Mouse (Mus musculus): ENCODE results near the gene Cfl1. TPM values are rescaled to one million over a fixed set of nuclear protein-coding genes. Genes with fewer than 3 reads are reported as not detected.

Cfl1 gene
- total and polyA plus RNA-seq, 3 experiments = 818 to 1,768 (median 999) TPM

DNA sequence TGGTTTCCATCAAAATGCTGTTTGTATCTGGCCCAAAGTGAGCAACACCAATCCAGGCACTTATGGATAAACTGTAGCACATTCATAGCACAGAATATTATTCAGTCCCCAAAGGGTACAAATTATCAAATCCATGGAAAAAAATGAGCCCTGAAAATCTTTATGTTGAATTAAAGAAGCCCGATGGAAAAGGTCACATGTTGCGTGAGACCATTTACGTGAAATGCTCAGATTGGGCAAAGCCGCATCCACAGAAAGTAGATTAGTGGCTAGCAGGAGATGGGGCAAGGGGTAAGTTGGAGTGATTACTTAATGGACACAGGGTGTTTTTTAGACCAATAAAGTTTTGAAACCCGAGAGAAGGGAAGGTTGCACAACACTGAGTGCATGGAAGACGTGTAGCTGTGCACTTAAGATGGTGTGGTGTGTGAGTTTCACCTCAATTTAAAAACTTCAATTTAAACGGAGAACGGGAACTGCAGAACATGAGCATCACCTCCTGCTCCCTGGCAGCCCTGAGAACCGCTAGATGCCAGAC lies 45.8 kb upstream of the Cfl1 start:
- Histone ChIP-seq H3K4me3 (replicated peaks in 1 of 3; ENCODE audit: low read depth in 2 of 3, low read length in 2 of 3, poor library complexity in 1 of 3) (no peak overlapping the region), H3K36me3 (replicated peaks in 1 of 2; ENCODE audit: control insufficient read depth in 1 of 2, insufficient read depth in 1 of 2, low read length in 1 of 2) (no peaks in the 10 kb centered on the region), H3K27ac (ENCODE audit: insufficient read depth, low read depth) (no peak overlapping the region), H3K4me1 (ENCODE audit: control insufficient read depth in 1 of 2, insufficient read depth in 2 of 2) (peaks cover 9 to 20% of the 10 kb centered on the region in 2 experiments), H3K9ac (ENCODE audit: insufficient read depth, low read depth) (no peak overlapping the region), H3K4me2 (ENCODE audit: insufficient read depth, low read depth, poor library complexity, severe bottlenecking) (no peak overlapping the region), H3K79me2 (replicated peaks; ENCODE audit: control insufficient read depth, extremely low read depth, insufficient read depth, poor library complexity, severe bottlenecking) (no peaks in the 10 kb centered on the region), H3K27me3 (replicated peaks) (peaks cover 50% of the 10 kb centered on the region), H3K9me3 (replicated peaks; ENCODE audit: low read length) (peaks cover 11% of the 10 kb centered on the region)
- no peak for TF ChIP-seq SMC3 (IDR thresholded peaks at IDR 0.05; ENCODE audit: low read depth, low read length)
- TF ChIP-seq ZKSCAN1 (IDR thresholded peaks at IDR 0.05; ENCODE audit: borderline replicate concordance, low read depth, low read length) = no peak
- TF ChIP-seq PAX5 (IDR thresholded peaks at IDR 0.05; ENCODE audit: low read length) = no peak
- no peak for TF ChIP-seq NRF1 (IDR thresholded peaks at IDR 0.05; ENCODE audit: low read depth, low read length)
- no peak for TF ChIP-seq CTCF (conservative IDR thresholded peaks at IDR 0.05 in 1 of 2, IDR thresholded peaks at IDR 0.05 in 1 of 2; ENCODE audit: low read depth in 2 of 2, low read length in 2 of 2)
- no peak for TF ChIP-seq JUND (conservative IDR thresholded peaks at IDR 0.05; ENCODE audit: low read depth, low read length)
- no peak for TF ChIP-seq CHD2 (IDR thresholded peaks at IDR 0.05; ENCODE audit: low read length)
- TF ChIP-seq RAD21 (IDR thresholded peaks at IDR 0.05; ENCODE audit: low read depth, low read length) = no peak
- no peak for TF ChIP-seq UBTF (IDR thresholded peaks at IDR 0.05; ENCODE audit: low read depth, low read length)
- TF ChIP-seq NELFE (IDR thresholded peaks at IDR 0.05; ENCODE audit: low read depth, low read length) = no peak
- dilution Hi-C loops (cut with MboI; ENCODE audit: extremely low pct_ligation_motif_present, extremely low pct_unique_long_range_greater_than_20kb, low sequenced_read_pairs) (no loop called here), in situ Hi-C loops (cut with MboI; ENCODE audit: low pct_ligation_motif_present, low pct_unique_long_range_greater_than_20kb, low sequenced_read_pairs) (no loop called here)
- no peak for DNase-seq (ENCODE audit: extremely low read depth)

DNA sequence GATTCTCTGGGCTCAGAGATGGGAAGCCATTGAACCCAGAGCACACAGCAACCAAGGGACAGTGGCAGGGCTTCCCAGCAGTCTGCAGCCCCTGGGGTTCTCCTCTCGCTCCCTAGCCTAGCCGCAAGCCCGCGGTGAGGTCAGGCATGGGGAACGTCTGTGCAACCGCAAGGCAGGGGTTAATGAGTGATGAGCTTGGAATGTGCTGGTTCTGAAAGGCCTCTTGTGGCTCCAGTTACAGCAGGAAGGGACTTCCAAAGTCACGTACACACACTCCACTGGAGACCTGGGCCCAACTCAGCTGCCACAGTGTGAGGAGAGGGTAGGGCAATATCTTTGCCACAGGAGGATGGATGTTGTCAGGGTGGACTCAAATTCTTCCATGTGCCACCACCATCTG lies 45.3 kb upstream of the Cfl1 start:
- in situ Hi-C loops (cut with MboI; ENCODE audit: low pct_ligation_motif_present, low pct_unique_long_range_greater_than_20kb, low sequenced_read_pairs) (no loop called here), dilution Hi-C loops (cut with MboI; ENCODE audit: extremely low pct_ligation_motif_present, extremely low pct_unique_long_range_greater_than_20kb, low sequenced_read_pairs) (no loop called here)
- TF ChIP-seq MEF2A (IDR thresholded peaks at IDR 0.05; ENCODE audit: borderline replicate concordance, low read depth, low read length) (no peak), CTCF (conservative IDR thresholded peaks at IDR 0.05 in 1 of 2, IDR thresholded peaks at IDR 0.05 in 1 of 2; ENCODE audit: low read depth in 2 of 2, low read length in 2 of 2) (no peak), USF1 (IDR thresholded peaks at IDR 0.05; ENCODE audit: low read depth, low read length) (no peak), RAD21 (IDR thresholded peaks at IDR 0.05; ENCODE audit: low read depth, low read length) (no peak), MXI1 (IDR thresholded peaks at IDR 0.05; ENCODE audit: low read depth, low read length) (no peak), JUN (IDR thresholded peaks at IDR 0.05; ENCODE audit: insufficient read depth, low read depth, low read length) (no peak), UBTF (IDR thresholded peaks at IDR 0.05; ENCODE audit: low read depth, low read length) (no peak), CHD1 (IDR thresholded peaks at IDR 0.05; ENCODE audit: low read depth, low read length) (no peak), HCFC1 (IDR thresholded peaks at IDR 0.05; ENCODE audit: low read depth, low read length) (no peak)
- Histone ChIP-seq H3K4me3 (replicated peaks in 1 of 3; ENCODE audit: low read depth in 2 of 3, low read length in 2 of 3, poor library complexity in 1 of 3) (no peak overlapping the region), H3K27me3 (replicated peaks) (peaks cover 50% of the 10 kb centered on the region), H3K9me3 (replicated peaks; ENCODE audit: low read length) (peaks cover 9% of the 10 kb centered on the region), H3K4me2 (ENCODE audit: insufficient read depth, low read depth, poor library complexity, severe bottlenecking) (no peak overlapping the region), H3K4me1 (ENCODE audit: control insufficient read depth in 1 of 2, insufficient read depth in 2 of 2) (peaks cover 9 to 20% of the 10 kb centered on the region in 2 experiments), H3K9ac (ENCODE audit: insufficient read depth, low read depth) (no peak overlapping the region), H3K79me2 (replicated peaks; ENCODE audit: control insufficient read depth, extremely low read depth, insufficient read depth, poor library complexity, severe bottlenecking) (no peaks in the 10 kb centered on the region), H3K27ac (ENCODE audit: insufficient read depth, low read depth) (no peak overlapping the region), H3K36me3 (replicated peaks in 1 of 2; ENCODE audit: control insufficient read depth in 1 of 2, insufficient read depth in 1 of 2, low read length in 1 of 2) (no peaks in the 10 kb centered on the region)
- DNase-seq (ENCODE audit: extremely low read depth) = no peak
